Mouse (Mus musculus) embryonic fibroblast, embryonic 13.5 days (primary cell): ENCODE data around the gene Sf3b4. TPM values are rescaled to one million over a fixed set of nuclear protein-coding genes. Genes with fewer than 3 reads are reported as not detected.
"Not testable (repeated sequence)": the region's sequence is repeated elsewhere in the genome, so short reads cannot be mapped to it uniquely, and the experiment has no call there.

Experiments
- H3K27ac ChIP-seq: 2 replicates; pipeline ENCODE4 v1.5.1; 2012; ENCODE audit warnings: low read length, control low read depth, inconsistent platforms; ENCODE audit not compliant: insufficient read depth
- H3K4me1 ChIP-seq: 2 replicates; pipeline ENCODE4 v1.6.1; 2011; ENCODE audit warnings: low read length; ENCODE audit not compliant: control insufficient read depth, insufficient read depth
- H3K4me3 ChIP-seq: 2 replicates; pipeline ENCODE4 v1.5.1; 2011; ENCODE audit warnings: mild to moderate bottlenecking, control low read depth, low read length; ENCODE audit not compliant: insufficient read depth
- CTCF ChIP-seq: IDR thresholded peaks from 2 replicates; pipeline ENCODE4 v1.5.1; 2011; ENCODE audit warnings: mild to moderate bottlenecking, control low read depth, low read length, moderate library complexity, borderline replicate concordance; ENCODE audit not compliant: insufficient read depth
- POLR2A ChIP-seq: IDR thresholded peaks from 2 replicates; pipeline ENCODE4 v1.6.1; 2011; ENCODE audit warnings: low read depth, mild to moderate bottlenecking, control low read depth, low read length, moderate library complexity
- polyA plus RNA-seq: library from polyadenylated mRNA; stranded (reverse); fragments of >200 nt; gene quantifications from 2 replicates; pipeline ENCODE4 v1.2.4, GENCODE M21; 2011; ENCODE audit warnings: low read depth; ENCODE audit not compliant: missing spikeins, insufficient read length

Sf3b4 gene
- polyA plus RNA-seq, 1 experiment, result 63.3 TPM

GRCm38 (mm10) chr3:96192977-96193376 is 20.8 kb downstream of the Sf3b4 start:
- TF ChIP-seq CTCF (no peak), POLR2A (no peak)

GRCm38 (mm10) chr3:96194966-96195365 is 22.8 kb downstream of the Sf3b4 start:
- Histone ChIP-seq H3K27ac (no peak overlapping the region), H3K4me1 (no peaks in the 10 kb centered on the region), H3K4me3 (no peak overlapping the region)
- TF ChIP-seq CTCF, result no peak
- TF ChIP-seq POLR2A, result no peak

More at GRCm38 (mm10) chr3:96192977-96193376, 20.8 kb downstream of the Sf3b4 start:
- Histone ChIP-seq H3K4me1 (no peaks in the 10 kb centered on the region), H3K4me3 (no peak overlapping the region), H3K27ac (no peak overlapping the region)

- Histone ChIP-seq H3K27ac (no peak overlapping the region), H3K4me3 (no peak overlapping the region), H3K4me1 (no peaks in the 10 kb centered on the region)
- TF ChIP-seq CTCF, result no peak
Measured at GRCm38 (mm10) chr3:96195616-96196313, 23.6 kb downstream of the Sf3b4 start.

GRCm38 (mm10) chr3:96196437-96197128 is 24.5 kb downstream of the Sf3b4 start:
- H3K4me1 ChIP-seq, result no peaks in the 10 kb centered on the region
- TF ChIP-seq CTCF (no peak), POLR2A (no peak; the same call in 1 of the 2 replicates)

GRCm38 (mm10) chr3:96197129-96197749 is 25.1 kb downstream of the Sf3b4 start:
- no peak for TF ChIP-seq CTCF
- peak; percentile 94 for TF ChIP-seq POLR2A
- Histone ChIP-seq H3K4me3 (peak overlapping the region; percentile 79), H3K27ac (peak overlapping the region; percentile 81), H3K4me1 (no peaks in the 10 kb centered on the region)

More at GRCm38 (mm10) chr3:96196437-96197128, 24.5 kb downstream of the Sf3b4 start:
- Histone ChIP-seq H3K27ac (peak overlapping the region; percentile 81), H3K4me3 (peak overlapping the region; percentile 79)

- TF ChIP-seq CTCF (no peak), POLR2A (0 out of 2 replicates have a peak, but pooled peaks have one; percentile 24)
- no peak overlapping the region for H3K27ac ChIP-seq
- H3K4me3 ChIP-seq, result no peak overlapping the region
- no peaks in the 10 kb centered on the region for H3K4me1 ChIP-seq
Measured at GRCm38 (mm10) chr3:96198181-96198580, 26.0 kb downstream of the Sf3b4 start.

GRCm38 (mm10) chr3:96198601-96199251 is 26.6 kb downstream of the Sf3b4 start:
- H3K4me1 ChIP-seq, H3K4me3 ChIP-seq, H3K27ac ChIP-seq: not testable (repeated sequence)

- H3K4me3 ChIP-seq, result no peak overlapping the region
- H3K4me1 ChIP-seq, result no peaks in the 10 kb centered on the region
- no peak for TF ChIP-seq CTCF
- TF ChIP-seq POLR2A, result no peak
- no peak overlapping the region for H3K27ac ChIP-seq
Measured at GRCm38 (mm10) chr3:96199731-96200130, 27.6 kb downstream of the Sf3b4 start.

- no peak overlapping the region for H3K4me3 ChIP-seq
- TF ChIP-seq POLR2A (no peak), CTCF (no peak)
- no peak overlapping the region for H3K27ac ChIP-seq
- H3K4me1 ChIP-seq, result no peaks in the 10 kb centered on the region
Measured at GRCm38 (mm10) chr3:96207819-96208218, 35.7 kb downstream of the Sf3b4 start.
